Comparison of ENCODE assay signal across 16 mouse cellular contexts in the genomic region with DNA sequence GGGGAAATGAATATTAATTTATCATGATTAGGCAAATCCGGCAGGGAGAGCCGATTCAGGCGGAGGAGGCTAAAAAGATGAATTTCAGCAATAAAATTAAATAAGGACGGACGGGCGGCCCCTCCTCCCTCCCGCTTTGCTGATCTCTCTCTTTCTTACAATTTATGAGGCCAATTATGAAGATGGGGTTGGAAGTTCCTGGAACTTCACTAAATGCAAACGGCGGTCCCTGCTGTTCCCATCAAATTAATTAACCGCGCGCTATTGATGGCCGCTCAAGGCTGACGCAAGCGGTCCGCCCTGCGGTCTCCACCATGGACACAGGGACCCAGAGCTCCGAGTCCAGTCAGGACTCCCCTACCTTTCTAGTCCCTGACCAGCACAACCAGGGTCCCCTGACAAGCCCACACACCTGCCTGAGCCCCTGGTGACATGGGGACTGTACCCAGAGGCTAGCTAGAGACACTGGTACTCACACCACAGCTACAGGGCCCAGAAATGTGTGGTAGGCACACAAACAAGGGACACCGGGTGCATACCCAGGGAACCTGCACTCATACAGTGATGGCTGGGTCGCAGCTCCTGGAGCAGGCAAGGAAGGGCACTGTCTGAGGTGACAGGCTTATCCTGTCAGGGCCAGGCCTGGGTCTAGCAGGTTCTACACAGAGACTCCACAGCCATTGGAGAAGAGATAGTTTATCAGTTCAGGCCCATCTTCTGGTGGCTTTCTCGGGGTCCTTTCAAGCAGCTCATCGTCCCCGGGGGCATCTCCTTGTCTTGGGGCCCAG. TPM values are rescaled to one million over a fixed set of nuclear protein-coding genes. Genes with fewer than 3 reads are reported as not detected.
DNase-seq lines count a peak whose midpoint lies in the region; ATAC-seq and TF ChIP-seq lines count a peak whose summit lies in the region.
"Had no signal": no experiment of that assay in that cellular context is flagged by ENCODE, and none has a peak within 500 bp of the region (broad histone marks: within the 10 kb centered on the region; RNA-seq: fewer than 3 reads in every experiment).

No protein-coding gene starts in this region.

- no peak for DNase-seq in neural tube, embryonic 11.5 days (ENCODE audit: low spot score)
- DNase-seq in neural tube, embryonic 10.5 days (ENCODE audit: extremely low spot score, low spot score), result no peak
- no peak for DNase-seq in liver, embryonic 14.5 days (ENCODE audit: low read depth in 3 of 3, low spot score in 3 of 3)
- no peak for DNase-seq in frontal cortex, postnatal 25 days (ENCODE audit: low spot score in 2 of 2)
- no peak for DNase-seq in lung, postnatal 10 days
- DNase-seq: adrenal gland, postnatal 10 days; cerebellum, adult 2 months; gastrocnemius, postnatal 10 days; thymus, adult 2 months had no signal

- H3K9me3 ChIP-seq in hindbrain, embryonic 15.5 days, result no peaks in the 10 kb centered on the region
- H3K9me3 ChIP-seq in hindbrain, embryonic 16.5 days (ENCODE audit: control insufficient read depth, low read length), result no peaks in the 10 kb centered on the region
- H3K9me3 ChIP-seq in neural tube, embryonic 11.5 days (ENCODE audit: control insufficient read depth, low read length), result no peaks in the 10 kb centered on the region
- no peaks in the 10 kb centered on the region for H3K9me3 ChIP-seq in liver, embryonic 14.5 days (ENCODE audit: control insufficient read depth, low read length)
- H3K9me3 ChIP-seq: embryonic facial prominence, embryonic 15.5 days; heart, embryonic 13.5 days; intestine, embryonic 15.5 days had no signal

- ATAC-seq in hindbrain, embryonic 15.5 days (ENCODE audit: low FRiP score, low read depth), result no peak
- no peak for ATAC-seq in hindbrain, embryonic 16.5 days
- no peak for ATAC-seq in neural tube, embryonic 11.5 days (ENCODE audit: insufficient read depth, low FRiP score, low TSS enrichment)
- ATAC-seq in liver, embryonic 14.5 days (ENCODE audit: insufficient read depth), result peak; percentile 57; the same call in 1 of the 2 replicates
- ATAC-seq: forebrain, embryonic 14.5 days; intestine, embryonic 15.5 days had no signal

- H3K4me3 ChIP-seq in hindbrain, embryonic 15.5 days, result no peak overlapping the region
- no peak overlapping the region for H3K4me3 ChIP-seq in hindbrain, embryonic 16.5 days (ENCODE audit: low read length)
- no peak overlapping the region for H3K4me3 ChIP-seq in neural tube, embryonic 11.5 days (ENCODE audit: low read depth, low read length)
- H3K4me3 ChIP-seq in liver, embryonic 14.5 days (ENCODE audit: insufficient read depth in 1 of 2, low read depth in 2 of 2, low read length in 2 of 2), result no peak overlapping the region
- H3K4me3 ChIP-seq: embryonic facial prominence, embryonic 15.5 days; heart, embryonic 13.5 days; intestine, embryonic 15.5 days; myocyte had no signal

- H3K27me3 ChIP-seq in hindbrain, embryonic 15.5 days, result peaks cover 15% of the 10 kb centered on the region
- H3K27me3 ChIP-seq in hindbrain, embryonic 16.5 days (replicated peaks; ENCODE audit: control insufficient read depth, insufficient read depth, low read length), result peaks cover 7% of the 10 kb centered on the region
- peaks cover 13% of the 10 kb centered on the region for H3K27me3 ChIP-seq in neural tube, embryonic 11.5 days (ENCODE audit: control insufficient read depth, insufficient read depth, low read length)
- no peaks in the 10 kb centered on the region; the same call in none of the 2 replicates for H3K27me3 ChIP-seq in liver, embryonic 14.5 days (ENCODE audit: control insufficient read depth, insufficient read depth, low read length)

- H3K36me3 ChIP-seq in hindbrain, embryonic 15.5 days, result no peaks in the 10 kb centered on the region
- 0 out of 2 replicates have a peak, but pooled peaks cover 3% of the 10 kb centered on the region for H3K36me3 ChIP-seq in hindbrain, embryonic 16.5 days (ENCODE audit: control insufficient read depth, insufficient read depth, low read length)
- peaks cover 4% of the 10 kb centered on the region; the same call in 1 of the 2 replicates for H3K36me3 ChIP-seq in neural tube, embryonic 11.5 days (ENCODE audit: control insufficient read depth, insufficient read depth, low read length)
- H3K36me3 ChIP-seq in liver, embryonic 14.5 days (replicated peaks; ENCODE audit: control insufficient read depth, insufficient read depth, low read depth), result no peaks in the 10 kb centered on the region
- H3K36me3 ChIP-seq: intestine, embryonic 15.5 days had no signal

- WGBS in hindbrain, embryonic 15.5 days, result 54% methylated on average over 23 of the region's 23 CpGs
- WGBS in hindbrain, embryonic 16.5 days, result 55% methylated on average over 23 of the region's 23 CpGs
- 61% methylated on average over 23 of the region's 23 CpGs for WGBS in neural tube, embryonic 11.5 days
- 71% methylated on average over 23 of the region's 23 CpGs for WGBS in liver, embryonic 14.5 days (ENCODE audit: insufficient replicate concordance)

- H3K9ac ChIP-seq in hindbrain, embryonic 15.5 days, result no peak overlapping the region
- H3K9ac ChIP-seq in hindbrain, embryonic 16.5 days (ENCODE audit: low read depth, low read length), result no peak overlapping the region
- no peak overlapping the region for H3K9ac ChIP-seq in neural tube, embryonic 11.5 days (ENCODE audit: low read length)
- H3K9ac ChIP-seq in liver, embryonic 14.5 days (replicated peaks), result no peak overlapping the region
- H3K9ac ChIP-seq: embryonic facial prominence, embryonic 15.5 days; heart, embryonic 13.5 days; intestine, embryonic 15.5 days had no signal

- H3K4me1 ChIP-seq in hindbrain, embryonic 15.5 days (replicated peaks), result peaks cover 13% of the 10 kb centered on the region
- H3K4me1 ChIP-seq in hindbrain, embryonic 16.5 days (ENCODE audit: control insufficient read depth, insufficient read depth, low read depth, low read length), result peaks cover 7% of the 10 kb centered on the region
- peaks cover 6% of the 10 kb centered on the region; the same call in 1 of the 2 replicates for H3K4me1 ChIP-seq in neural tube, embryonic 11.5 days (ENCODE audit: control insufficient read depth, insufficient read depth, low read length)
- peaks cover 23 to 28% of the 10 kb centered on the region in 2 experiments for H3K4me1 ChIP-seq in liver, embryonic 14.5 days (replicated peaks; ENCODE audit: control insufficient read depth in 2 of 2, insufficient read depth in 2 of 2, low read length in 1 of 2)

- peak; percentile 18; the same call in 1 of the 2 replicates for TF ChIP-seq EP300 in liver, embryonic 14.5 days (IDR thresholded peaks at IDR 0.05; ENCODE audit: low read depth)

- no peak for TF ChIP-seq CTCF in liver, embryonic 14.5 days (IDR thresholded peaks at IDR 0.05; ENCODE audit: low read depth)

- H3K4me2 ChIP-seq in hindbrain, embryonic 15.5 days, result 0 out of 2 replicates have a peak overlapping the region, but pooled peaks have one; percentile 0
- no peak overlapping the region for H3K4me2 ChIP-seq in hindbrain, embryonic 16.5 days (ENCODE audit: low read length)
- H3K4me2 ChIP-seq in neural tube, embryonic 11.5 days (ENCODE audit: low read depth), result no peak overlapping the region
- no peak overlapping the region for H3K4me2 ChIP-seq in liver, embryonic 14.5 days (ENCODE audit: low read depth)
- H3K4me2 ChIP-seq: embryonic facial prominence, embryonic 15.5 days; heart, embryonic 13.5 days; intestine, embryonic 15.5 days had no signal

- H3K27ac ChIP-seq in hindbrain, embryonic 15.5 days (replicated peaks), result no peak overlapping the region
- no peak overlapping the region for H3K27ac ChIP-seq in hindbrain, embryonic 16.5 days (ENCODE audit: low read depth, low read length)
- H3K27ac ChIP-seq in neural tube, embryonic 11.5 days (ENCODE audit: low read depth, low read length), result 0 out of 2 replicates have a peak overlapping the region, but pooled peaks have one; percentile 20
- H3K27ac ChIP-seq in liver, embryonic 14.5 days, result no peak overlapping the region
- H3K27ac ChIP-seq: embryonic facial prominence, embryonic 15.5 days; heart, embryonic 13.5 days; intestine, embryonic 15.5 days had no signal

RNA-seq across cellular contexts. Expression of a gene that starts 11.0 kb away (rescaled TPM):
- 12.7 and 13.3 TPM in 2 replicates for polyA plus RNA-seq in hindbrain, embryonic 15.5 days (2015; fragmentation: Nextera tagmentation; extraction: Ambion mirVana)
- 11.1 and 14.6 TPM in 2 replicates for polyA plus RNA-seq in hindbrain, embryonic 16.5 days (2015; fragmentation: Nextera tagmentation; extraction: Ambion mirVana)
- 15.6 and 18.5 TPM in 2 replicates for polyA plus RNA-seq in neural tube, embryonic 11.5 days (2014; fragmentation: Nextera tagmentation; extraction: Ambion mirVana)
- polyA plus RNA-seq in liver, embryonic 14.5 days (2012; rRNA removed), result 3.4 and 3.7 TPM in 2 replicates
- 4.1 and 5.0 TPM in 2 replicates for polyA plus RNA-seq in liver, embryonic 14.5 days (2014; fragmentation: Nextera tagmentation; extraction: Ambion mirVana)

RNA-seq across cellular contexts. Expression of a gene that starts 11.1 kb away (rescaled TPM):
- polyA plus RNA-seq in hindbrain, embryonic 15.5 days (2015; fragmentation: Nextera tagmentation; extraction: Ambion mirVana), result 71.7 and 75.9 TPM in 2 replicates
- 77.0 and 85.7 TPM in 2 replicates for polyA plus RNA-seq in hindbrain, embryonic 16.5 days (2015; fragmentation: Nextera tagmentation; extraction: Ambion mirVana)
- 50.7 and 56.5 TPM in 2 replicates for polyA plus RNA-seq in neural tube, embryonic 11.5 days (2014; fragmentation: Nextera tagmentation; extraction: Ambion mirVana)
- 3.5 and 7.5 TPM in 2 replicates for polyA plus RNA-seq in liver, embryonic 14.5 days (2012; rRNA removed)
- 15.5 and 19.0 TPM in 2 replicates for polyA plus RNA-seq in liver, embryonic 14.5 days (2014; fragmentation: Nextera tagmentation; extraction: Ambion mirVana)
